ENCODE assay signal across 8 mouse cellular contexts in the genomic region with DNA sequence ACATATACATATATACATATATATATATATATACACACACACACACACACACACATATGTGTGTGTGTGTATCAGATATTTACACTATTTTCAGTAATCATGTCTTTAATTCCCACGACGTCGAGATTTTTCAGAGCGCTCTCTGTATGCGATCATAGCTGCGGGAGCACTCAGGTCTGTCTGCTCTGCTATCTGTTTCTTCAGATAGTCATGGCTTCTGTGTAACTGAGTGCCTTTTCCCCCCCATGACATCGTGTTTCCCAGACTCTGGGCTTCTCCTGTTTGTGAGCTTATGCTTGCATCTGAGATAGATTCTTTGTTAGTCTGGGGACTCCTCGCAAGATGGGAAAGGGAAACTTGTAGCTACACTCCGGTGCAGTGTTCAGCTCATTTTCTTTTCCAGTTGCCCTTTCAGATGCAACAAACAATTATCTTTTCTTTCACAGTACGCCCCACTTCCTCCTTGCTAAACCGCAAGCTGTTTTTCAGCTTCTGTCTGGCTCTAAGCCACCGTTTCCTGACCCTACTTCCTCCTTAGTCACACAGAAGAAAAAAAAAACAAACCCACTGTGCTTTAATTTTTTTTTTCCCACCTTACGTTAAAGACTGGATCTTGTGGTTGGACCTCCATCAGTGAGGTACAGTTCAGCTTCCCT. TPM values are rescaled to one million over a fixed set of nuclear protein-coding genes. Genes with fewer than 3 reads are reported as not detected.
DNase-seq lines count a peak whose midpoint lies in the region; ATAC-seq and TF ChIP-seq lines count a peak whose summit lies in the region.

No protein-coding gene starts in this region.

- 0 out of 2 replicates have a peak, but pooled peaks cover 2% of the 10 kb centered on the region for H3K9me3 ChIP-seq in heart, embryonic 16.5 days (replicated peaks; ENCODE audit: control insufficient read depth, low read length)
- no peaks in the 10 kb centered on the region; the same call in 1 of the 2 replicates for H3K9me3 ChIP-seq in limb, embryonic 14.5 days (ENCODE audit: control insufficient read depth, low read length)
- H3K9me3 ChIP-seq in midbrain, embryonic 11.5 days (ENCODE audit: control insufficient read depth, low read length) = no peaks in the 10 kb centered on the region

- peak; percentile 99 for DNase-seq in 416B (ENCODE audit: low read depth)
- DNase-seq in MEL-GATA-1-ER (ENCODE audit: extremely low read depth, low read depth) = peak; percentile 97
- DNase-seq in limb, embryonic 14.5 days (ENCODE audit: low spot score) = peak; percentile 30
- DNase-seq in right cerebral cortex, postnatal 25 days = no peak
- DNase-seq in midbrain, embryonic 11.5 days (ENCODE audit: low spot score, missing footprints) = no peak
- no peak for DNase-seq in MN1 (ENCODE audit: low spot score)

- peak overlapping the region; percentile 83 for H3K27ac ChIP-seq in heart, embryonic 16.5 days (ENCODE audit: low read length)
- H3K27ac ChIP-seq in limb, embryonic 14.5 days (replicated peaks; ENCODE audit: low read depth, low read length) = no peak overlapping the region
- H3K27ac ChIP-seq in midbrain, embryonic 11.5 days (ENCODE audit: low read depth, low read length) = no peak overlapping the region

- no peak overlapping the region for H3K4me3 ChIP-seq in heart, embryonic 16.5 days (ENCODE audit: low read length)
- H3K4me3 ChIP-seq in limb, embryonic 14.5 days (replicated peaks; ENCODE audit: low read length) = no peak overlapping the region
- no peak overlapping the region for H3K4me3 ChIP-seq in midbrain, embryonic 11.5 days (ENCODE audit: low read depth, low read length)

- peak; percentile 34 for ATAC-seq in heart, embryonic 16.5 days (replicated peaks; ENCODE audit: extremely low read depth, insufficient read depth, low FRiP score)
- ATAC-seq in limb, embryonic 14.5 days (ENCODE audit: low FRiP score, low read depth) = no peak
- ATAC-seq in neutrophil, adult 5-6 weeks (ENCODE audit: extremely low read depth, insufficient number of reproducible peaks, low FRiP score, poor library complexity, severe bottlenecking) = peak; percentile 73
- ATAC-seq in midbrain, embryonic 11.5 days (ENCODE audit: low FRiP score) = no peak

- peak overlapping the region; percentile 43 for H3K4me2 ChIP-seq in heart, embryonic 16.5 days (ENCODE audit: low read depth, low read length)
- no peak overlapping the region for H3K4me2 ChIP-seq in limb, embryonic 14.5 days (replicated peaks; ENCODE audit: low read depth, low read length, severe bottlenecking)
- no peak overlapping the region for H3K4me2 ChIP-seq in midbrain, embryonic 11.5 days

- 47% methylated on average over 13 of the region's 13 CpGs for WGBS in heart, embryonic 16.5 days
- 70% methylated on average over 13 of the region's 13 CpGs for WGBS in limb, embryonic 14.5 days
- 82% methylated on average over 13 of the region's 13 CpGs for WGBS in midbrain, embryonic 11.5 days

- H3K36me3 ChIP-seq in heart, embryonic 16.5 days (ENCODE audit: control insufficient read depth, insufficient read depth) = no peaks in the 10 kb centered on the region
- H3K36me3 ChIP-seq in limb, embryonic 14.5 days (ENCODE audit: control insufficient read depth, insufficient read depth, low read length) = no peaks in the 10 kb centered on the region
- H3K36me3 ChIP-seq in midbrain, embryonic 11.5 days (ENCODE audit: control insufficient read depth, insufficient read depth, low read length) = no peaks in the 10 kb centered on the region

- no peaks in the 10 kb centered on the region for H3K4me1 ChIP-seq in heart, embryonic 16.5 days (ENCODE audit: control insufficient read depth, insufficient read depth, low read length)
- no peaks in the 10 kb centered on the region for H3K4me1 ChIP-seq in limb, embryonic 14.5 days (ENCODE audit: control insufficient read depth, insufficient read depth, low read length)
- no peaks in the 10 kb centered on the region for H3K4me1 ChIP-seq in midbrain, embryonic 11.5 days (ENCODE audit: control insufficient read depth, insufficient read depth, low read length)

- TF ChIP-seq POLR2A in limb, embryonic 14.5 days (IDR thresholded peaks at IDR 0.05; ENCODE audit: borderline replicate concordance, extremely low read depth, insufficient read depth, insufficient read length) = no peak

- no peaks in the 10 kb centered on the region for H3K27me3 ChIP-seq in heart, embryonic 16.5 days (ENCODE audit: control insufficient read depth, insufficient read depth, low read length)
- 0 out of 2 replicates have a peak, but pooled peaks cover under 1% of the 10 kb centered on the region for H3K27me3 ChIP-seq in limb, embryonic 14.5 days (ENCODE audit: control insufficient read depth, insufficient read depth, low read length)
- no peaks in the 10 kb centered on the region for H3K27me3 ChIP-seq in midbrain, embryonic 11.5 days (ENCODE audit: control insufficient read depth, insufficient read depth, low read length)

- no peak overlapping the region for H3K9ac ChIP-seq in heart, embryonic 16.5 days (ENCODE audit: low read length)
- 0 out of 2 replicates have a peak overlapping the region, but pooled peaks have one; percentile 25 for H3K9ac ChIP-seq in limb, embryonic 14.5 days (ENCODE audit: low read depth, low read length, severe bottlenecking)
- H3K9ac ChIP-seq in midbrain, embryonic 11.5 days (ENCODE audit: low read length) = no peak overlapping the region

RNA-seq across cellular contexts. Expression of gene Neurl3, which starts 10.5 kb away (rescaled TPM):
- 4.7 and 5.3 TPM in 2 replicates for polyA plus RNA-seq in heart, embryonic 16.5 days (2015; fragmentation: Nextera tagmentation; extraction: Ambion mirVana)
- 3.0 and 3.7 TPM in 2 replicates for polyA plus RNA-seq in limb, embryonic 14.5 days (2012; rRNA removed)
- 1.8 and 1.9 TPM in 2 replicates for polyA plus RNA-seq in limb, embryonic 14.5 days (2014; fragmentation: Nextera tagmentation; extraction: Ambion mirVana)
- 433 and 491 TPM in 2 replicates for total RNA-seq in neutrophil, adult 5-6 weeks (2017)
- 0.33 and 0.57 TPM in 2 replicates for polyA plus RNA-seq in midbrain, embryonic 11.5 days (2014; fragmentation: Nextera tagmentation; extraction: Ambion mirVana)

RNA-seq across cellular contexts. Expression of gene Uggt1, which starts 19.4 kb away (rescaled TPM):
- 35.9 TPM in 2 replicates for polyA plus RNA-seq in heart, embryonic 16.5 days (2015; fragmentation: Nextera tagmentation; extraction: Ambion mirVana)
- 28.2 and 30.8 TPM in 2 replicates for polyA plus RNA-seq in limb, embryonic 14.5 days (2012; rRNA removed)
- 72.0 and 74.3 TPM in 2 replicates for polyA plus RNA-seq in limb, embryonic 14.5 days (2014; fragmentation: Nextera tagmentation; extraction: Ambion mirVana)
- 103 and 117 TPM in 2 replicates for total RNA-seq in neutrophil, adult 5-6 weeks (2017)
- 80.7 and 83.0 TPM in 2 replicates for polyA plus RNA-seq in midbrain, embryonic 11.5 days (2014; fragmentation: Nextera tagmentation; extraction: Ambion mirVana)

RNA-seq across cellular contexts. Expression of gene Arid5a, which starts 43.6 kb away (rescaled TPM):
- polyA plus RNA-seq in heart, embryonic 16.5 days (2015; fragmentation: Nextera tagmentation; extraction: Ambion mirVana) = 14.2 and 17.1 TPM in 2 replicates
- 7.1 and 9.1 TPM in 2 replicates for polyA plus RNA-seq in limb, embryonic 14.5 days (2012; rRNA removed)
- polyA plus RNA-seq in limb, embryonic 14.5 days (2014; fragmentation: Nextera tagmentation; extraction: Ambion mirVana) = 8.0 and 9.6 TPM in 2 replicates
- 199 and 207 TPM in 2 replicates for total RNA-seq in neutrophil, adult 5-6 weeks (2017)
- 1.8 and 2.0 TPM in 2 replicates for polyA plus RNA-seq in midbrain, embryonic 11.5 days (2014; fragmentation: Nextera tagmentation; extraction: Ambion mirVana)

Comparison
In these comparisons a context has a peak if more than half of its experiments do, and no peak if none do; other contexts are left out.
1. DNase-seq: peak in 416B (single experiment), MEL-GATA-1-ER (single experiment) and limb, embryonic 14.5 days (single experiment); none in right cerebral cortex, postnatal 25 days (single experiment), midbrain, embryonic 11.5 days (single experiment) and MN1 (single experiment).
2. ATAC-seq: peak in heart, embryonic 16.5 days (single experiment) and neutrophil, adult 5-6 weeks (single experiment); none in limb, embryonic 14.5 days (single experiment) and midbrain, embryonic 11.5 days (single experiment).